Mouse (Mus musculus): ENCODE measurements at regions not wholly inside any gene's neighbourhood (a gene's known extent, or its start where the extent isn't known, plus 50 kb on each side); places are given as distances from the start of the nearest gene placed in this dataset.
A peak's percentile ranks its signal among the peaks of the same experiment; 100 is the strongest.
"Not testable (repeated sequence)": the region's sequence is repeated elsewhere in the genome, so short reads cannot be mapped to it uniquely, and the experiment has no call there.

DNA sequence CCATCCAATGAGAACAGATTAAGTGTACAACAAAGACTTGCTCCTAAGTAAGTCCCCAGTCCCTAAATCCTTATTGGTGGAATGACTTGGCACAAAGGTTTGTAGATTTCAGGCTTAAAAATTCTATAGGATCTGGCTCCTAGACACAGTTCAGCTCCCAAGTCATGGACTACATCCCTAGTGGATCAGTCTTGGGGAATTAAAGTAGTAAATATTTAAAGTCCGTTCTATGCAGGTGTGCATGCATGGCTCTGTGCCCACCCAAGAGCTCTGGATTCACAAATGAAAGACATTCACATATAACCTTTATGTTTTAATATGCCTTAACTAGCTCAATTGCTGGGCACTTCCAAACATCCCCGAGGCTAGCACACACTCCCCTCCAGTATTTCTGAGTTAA, 162.8 kb downstream of the Akr1d1 start:
- DNase-seq (ENCODE audit: low spot score), result no peak

DNA sequence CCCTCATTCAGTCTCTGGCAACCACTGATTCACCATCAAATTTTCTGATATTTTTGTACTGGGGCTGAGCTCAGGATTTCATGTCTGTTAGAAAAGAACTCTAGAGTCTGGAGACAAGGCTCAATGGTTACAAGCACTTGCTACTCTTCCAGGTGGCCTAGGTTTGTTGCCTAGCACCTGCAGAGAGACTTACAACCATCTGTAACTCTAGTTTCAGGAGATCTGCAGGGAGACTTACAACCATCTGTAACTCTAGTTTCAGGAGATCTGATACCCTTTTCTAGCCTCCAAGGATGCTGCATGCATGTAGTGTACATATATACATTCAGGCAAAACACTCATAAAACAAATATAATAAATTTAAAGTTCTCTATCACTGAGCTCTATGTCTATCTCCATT, 166.1 kb downstream of the Akr1d1 start:
- DNase-seq (ENCODE audit: low spot score), result no peak

DNA sequence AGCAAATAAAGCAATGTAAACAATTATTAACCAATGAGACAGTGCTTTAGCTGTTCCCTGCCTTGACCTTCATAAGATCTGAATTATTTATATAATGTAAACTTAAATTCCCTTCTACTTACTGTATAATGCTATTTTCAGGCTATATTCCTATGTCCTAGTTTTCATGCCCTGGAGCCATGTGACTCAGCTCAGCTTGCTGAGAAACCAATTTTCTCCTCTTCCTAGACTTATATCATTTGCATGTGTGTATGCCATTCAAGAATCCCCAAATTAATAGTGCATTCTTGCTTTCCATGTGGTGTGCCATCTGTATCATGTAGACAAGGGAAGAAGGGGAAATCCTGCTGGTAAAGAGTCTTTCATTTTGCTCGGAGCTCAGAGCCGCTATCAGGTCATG, 166.7 kb upstream of the Trim24 start:
- no peak for DNase-seq (ENCODE audit: low spot score)

DNA sequence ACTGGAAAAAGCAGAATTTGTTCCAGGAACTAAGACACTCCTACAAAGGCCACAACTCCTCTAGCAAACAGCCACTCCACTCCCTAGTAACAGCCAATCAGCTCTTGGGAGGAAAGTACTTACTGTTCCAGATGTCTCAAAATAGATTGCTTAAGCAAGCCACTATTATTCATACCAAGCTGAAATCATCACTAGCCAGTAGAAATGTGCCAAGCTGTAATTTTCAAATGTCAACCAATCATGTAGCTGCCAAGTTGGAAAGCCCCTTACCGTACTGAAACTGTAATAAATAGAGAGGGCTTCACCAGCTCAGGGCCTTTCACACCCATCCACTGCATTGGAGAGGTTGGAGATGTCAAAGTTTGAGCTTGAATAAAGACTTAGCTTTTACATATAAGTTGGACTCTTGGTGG, 164.9 kb upstream of the Trim24 start:
- no peak for DNase-seq (ENCODE audit: low spot score)

DNA sequence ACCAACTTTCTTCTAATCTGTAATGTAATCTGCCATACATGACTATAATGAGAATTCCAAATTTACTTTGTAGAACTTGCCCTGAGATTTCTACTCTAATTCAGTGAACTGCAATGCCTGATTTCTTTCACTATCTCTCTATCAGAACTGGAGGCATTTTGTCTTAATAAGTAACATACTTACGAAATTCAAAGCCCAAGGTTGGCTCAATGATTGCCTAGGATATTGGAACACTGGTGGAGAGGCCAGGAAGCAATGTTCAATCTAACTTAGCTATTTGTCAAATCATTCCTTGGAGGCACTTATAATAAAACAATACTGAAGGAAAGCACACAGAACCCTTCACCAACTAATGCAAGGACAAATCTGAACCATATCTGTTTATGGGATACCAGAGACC, 162.9 kb upstream of the Trim24 start:
- DNase-seq (ENCODE audit: low spot score), result not testable (repeated sequence)

DNA sequence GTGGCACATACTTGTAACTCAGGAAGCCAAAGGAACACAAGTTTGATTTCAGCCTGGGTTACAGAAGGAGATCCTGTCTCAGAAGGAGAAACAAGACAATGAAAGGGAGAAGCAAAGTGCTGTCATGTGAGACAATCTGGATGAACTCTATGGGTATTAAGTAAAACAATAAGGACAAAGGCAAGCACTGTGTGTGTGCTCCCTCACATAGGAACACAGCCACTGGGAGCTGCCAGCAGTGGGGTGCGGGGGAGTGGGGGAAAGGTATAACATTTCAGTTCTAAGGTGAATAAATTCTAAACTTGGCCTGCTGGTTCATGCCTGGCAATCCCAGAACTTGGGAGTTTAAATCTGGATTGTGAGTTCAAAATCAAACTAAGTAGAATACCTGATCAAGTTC, 158.8 kb upstream of the Trim24 start:
- DNase-seq (ENCODE audit: low spot score), result no peak

DNA sequence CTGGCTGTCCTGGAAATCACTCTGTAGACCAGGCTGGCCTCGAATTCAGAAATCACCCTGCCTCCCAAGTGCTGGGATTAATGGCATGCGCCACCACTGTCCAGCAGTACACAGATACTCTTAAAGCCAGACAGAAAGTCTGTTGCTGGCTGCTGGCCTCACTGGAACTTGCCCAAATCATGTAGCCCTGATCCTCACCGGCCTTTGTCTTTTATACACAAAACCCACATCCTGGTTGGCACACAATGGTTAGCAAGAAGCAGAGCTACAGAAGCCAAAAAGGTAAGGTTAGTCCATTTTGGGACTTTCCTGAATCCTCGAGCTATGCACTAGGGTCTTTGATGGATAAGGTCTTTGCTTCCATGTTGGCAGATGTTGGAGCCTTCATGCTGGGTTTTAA, 157.2 kb upstream of the Trim24 start:
- no peak for DNase-seq (ENCODE audit: low spot score)

DNA sequence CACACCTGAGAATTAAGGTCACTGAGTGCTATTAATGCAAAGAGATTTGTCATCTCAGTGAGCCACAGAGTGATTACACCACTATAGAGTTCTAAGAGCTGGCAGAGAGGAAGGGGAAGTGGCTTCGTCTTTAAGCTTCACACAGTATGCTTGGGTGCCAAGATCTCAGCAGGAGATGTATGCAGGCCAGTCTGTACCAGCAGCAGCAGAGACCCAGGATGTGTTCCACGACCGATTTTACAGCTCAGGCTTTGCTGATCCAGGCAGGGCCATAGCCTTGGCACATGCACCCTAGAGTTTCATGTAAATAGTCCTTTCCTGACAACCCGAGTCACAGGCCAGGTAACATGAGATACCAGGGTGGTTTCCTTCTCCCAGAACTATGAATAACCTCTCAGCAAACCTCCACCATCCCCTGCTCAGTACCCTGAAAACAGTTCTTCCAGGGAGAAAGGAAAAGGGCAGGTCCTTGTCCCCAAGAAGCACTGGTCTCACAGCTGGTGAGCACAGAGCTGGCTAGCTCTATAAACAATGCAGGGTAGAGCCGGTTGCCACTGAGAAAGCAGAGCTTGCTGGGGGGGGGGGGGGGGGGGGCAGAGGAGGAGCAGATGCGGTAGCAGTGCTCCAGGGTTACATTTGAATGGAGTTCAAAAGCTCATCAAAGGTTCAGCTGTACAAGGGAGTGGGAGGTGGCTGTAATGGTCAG, 156.2 kb upstream of the Trim24 start:
- DNase-seq (ENCODE audit: low spot score), result no peak

DNA sequence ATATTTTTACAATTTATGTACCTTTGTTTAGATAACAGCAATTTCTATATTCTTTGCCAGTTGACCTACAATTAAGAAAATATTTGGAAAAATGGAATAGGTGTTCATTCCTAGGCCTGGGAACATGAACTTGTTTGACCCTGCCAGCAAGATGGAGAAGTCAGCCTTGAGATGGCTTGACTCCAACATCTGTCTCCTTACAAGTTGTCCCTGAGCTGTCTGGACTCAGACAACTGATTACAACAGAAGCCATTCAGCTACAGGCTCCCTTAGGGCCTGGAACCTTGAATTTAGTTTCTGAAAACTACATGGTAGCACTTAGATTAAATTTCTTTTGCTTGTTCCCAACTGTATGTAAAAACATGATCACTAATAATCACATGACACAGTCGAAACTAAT, 148.9 kb upstream of the Trim24 start:
- no peak for DNase-seq (ENCODE audit: low spot score)

DNA sequence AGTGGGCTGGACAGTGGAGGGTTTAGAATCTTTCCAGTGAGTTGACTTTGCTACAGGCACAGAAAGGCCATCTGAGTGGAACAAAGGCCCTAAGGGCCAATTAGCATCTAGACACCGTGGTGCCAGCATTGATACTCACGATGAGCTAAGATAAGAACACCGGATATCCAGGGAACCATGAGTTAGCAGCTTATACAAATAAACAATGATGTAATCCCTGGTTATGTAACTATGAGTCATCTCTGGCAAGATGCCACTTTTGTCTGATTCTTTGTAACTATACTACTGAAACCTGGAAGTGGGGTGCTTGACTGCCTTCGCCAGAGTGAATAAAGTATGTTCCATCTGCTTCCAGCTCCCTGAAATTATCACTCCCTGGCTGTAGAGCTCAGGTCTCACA, 147.3 kb upstream of the Trim24 start:
- no peak for DNase-seq (ENCODE audit: low spot score)

DNA sequence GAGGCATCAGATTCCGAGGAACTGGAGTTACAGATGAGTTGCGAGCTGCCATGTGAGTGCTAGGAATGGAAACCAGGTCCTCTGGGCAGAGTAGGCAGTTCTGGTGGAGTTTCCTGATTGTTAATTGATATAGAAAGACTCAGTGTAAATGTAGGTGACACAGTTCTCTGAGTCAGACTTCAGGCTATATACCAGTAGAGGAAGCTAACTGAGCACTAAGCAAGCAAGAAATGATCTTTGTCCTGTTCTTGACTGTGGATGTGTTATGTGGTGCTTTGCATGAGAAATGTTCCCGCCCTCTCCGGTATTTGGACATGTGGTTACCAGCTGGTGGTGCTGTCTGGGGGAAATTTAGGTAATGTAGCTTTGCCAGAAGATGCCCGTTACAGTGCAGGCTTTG, 146.4 kb upstream of the Trim24 start:
- DNase-seq (ENCODE audit: low spot score), result no peak

DNA sequence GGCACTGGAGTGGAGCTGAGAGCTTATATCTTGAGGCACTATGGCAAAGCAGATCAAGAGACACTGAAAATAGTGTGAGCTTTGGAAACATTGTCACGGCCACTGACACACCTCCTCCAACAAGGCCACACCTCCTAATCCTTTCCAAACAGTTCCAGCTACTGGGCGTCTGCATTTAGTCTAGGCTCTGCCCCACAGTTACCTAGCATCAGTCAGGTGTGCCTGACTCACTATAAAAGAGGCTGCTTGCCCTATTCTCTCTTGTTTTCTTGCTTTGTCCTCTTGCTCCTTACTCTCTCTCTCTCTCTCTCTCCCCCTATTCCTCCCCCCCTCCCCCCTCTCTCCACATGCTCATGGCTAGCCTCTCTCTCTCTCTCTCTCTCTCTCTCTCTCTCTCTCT, 142.0 kb upstream of the Trim24 start:
- no peak for DNase-seq (ENCODE audit: low spot score)

DNA sequence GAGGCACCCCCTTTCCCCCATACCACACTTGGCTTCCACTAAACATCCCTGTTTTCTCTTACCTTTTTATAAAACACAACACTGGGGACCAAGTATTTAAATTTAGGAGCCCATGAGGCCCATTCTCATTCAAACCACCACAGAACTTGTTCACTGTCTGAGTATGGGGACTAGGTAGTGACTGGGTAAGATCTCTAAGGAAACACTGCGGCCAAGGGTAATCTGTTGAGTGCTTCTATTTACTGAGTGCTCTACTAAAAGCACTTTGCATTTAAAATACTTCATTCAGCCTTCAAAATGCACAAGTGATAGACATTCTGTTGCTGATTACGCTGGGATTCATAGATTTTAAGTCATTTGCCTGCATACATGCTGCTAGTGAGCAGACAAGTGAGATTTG, 141.4 kb upstream of the Trim24 start:
- no peak for DNase-seq (ENCODE audit: low spot score)

DNA sequence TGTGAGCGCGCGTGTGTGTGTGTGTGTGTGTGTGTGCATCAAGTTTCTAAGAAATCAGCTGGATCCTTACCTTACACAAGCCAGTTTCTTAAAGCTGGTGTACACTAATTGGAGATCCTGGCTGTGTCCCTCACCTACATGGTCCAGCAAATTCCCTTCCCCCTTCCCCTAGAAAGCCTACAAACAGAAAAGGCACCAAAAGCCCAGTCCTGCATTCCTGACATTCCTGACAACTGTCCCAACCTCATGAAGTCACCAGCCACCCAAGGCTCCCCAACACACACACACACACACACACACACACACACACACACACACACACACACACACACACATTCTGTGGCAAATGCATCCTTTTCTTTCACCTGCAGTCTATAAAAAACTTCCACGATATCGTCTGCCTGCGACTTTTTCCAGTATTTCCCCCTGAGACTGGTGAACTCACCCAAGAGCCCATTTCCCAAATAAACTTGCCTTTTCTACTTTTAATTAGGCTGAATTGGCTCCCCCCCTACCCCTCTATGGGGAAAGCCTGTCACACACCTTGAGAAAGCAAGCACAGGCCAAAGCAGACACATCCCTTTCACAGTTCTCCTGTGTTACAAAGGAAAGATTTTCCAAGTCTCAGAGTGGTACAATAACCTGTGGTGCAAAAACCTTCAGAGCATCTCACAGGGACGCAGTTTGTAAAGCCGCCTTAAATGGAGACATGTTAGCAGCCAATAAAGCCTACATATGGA, 139.9 kb upstream of the Trim24 start:
- no peak for DNase-seq (ENCODE audit: low spot score)

DNA sequence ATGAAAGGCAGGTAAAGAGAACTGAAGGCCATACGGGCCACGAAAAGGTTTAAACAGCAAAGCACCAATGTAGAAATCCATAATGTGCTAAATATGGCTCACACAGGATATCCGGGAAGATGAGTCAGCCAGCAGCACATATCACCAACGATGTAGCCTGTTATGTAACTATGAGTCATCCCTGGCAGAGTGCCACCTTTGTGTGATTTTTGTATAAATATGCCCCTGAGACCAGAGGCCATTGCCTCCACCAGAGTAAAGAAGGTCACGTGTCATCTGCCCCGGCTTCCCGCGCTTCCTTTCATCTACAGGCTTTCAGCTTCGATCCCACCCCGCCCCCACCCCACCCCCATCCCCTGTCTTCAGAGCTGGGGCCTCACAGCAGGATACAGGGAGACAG, 138.2 kb upstream of the Trim24 start:
- DNase-seq (ENCODE audit: low spot score), result peak; percentile 25

DNA sequence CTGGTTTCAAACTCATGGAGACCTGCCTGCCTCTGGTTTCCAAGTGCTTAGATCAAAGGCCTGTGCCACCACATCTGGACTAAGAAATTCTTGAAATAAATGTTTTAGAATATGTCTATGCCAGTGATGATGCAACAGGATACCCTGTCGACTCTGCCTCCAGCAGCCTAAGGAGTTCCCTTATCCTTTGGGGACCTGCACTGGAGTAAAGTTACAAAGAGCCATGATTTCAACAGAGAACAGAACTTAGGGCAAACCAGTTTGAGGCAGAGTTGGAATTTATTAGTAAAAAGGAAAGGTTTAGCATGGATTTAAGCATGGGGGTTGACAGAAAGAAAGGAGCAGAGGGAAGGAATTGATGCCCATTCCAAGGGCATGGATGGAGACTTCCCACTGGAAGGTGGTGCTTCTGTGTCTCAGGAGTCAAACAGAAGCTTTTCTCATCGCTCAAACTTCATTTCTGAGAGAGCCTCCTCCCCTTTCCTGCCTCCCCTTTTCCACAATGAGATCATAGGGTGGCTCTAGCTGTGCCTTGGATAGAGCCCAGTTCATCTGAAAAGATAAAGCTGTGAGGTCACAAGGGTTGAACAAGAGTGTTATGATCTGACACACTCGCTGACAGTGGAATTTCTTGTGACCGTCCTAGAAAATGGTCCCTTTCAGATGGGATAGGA, 135.2 kb upstream of the Trim24 start:
- no peak for DNase-seq (ENCODE audit: low spot score)

DNA sequence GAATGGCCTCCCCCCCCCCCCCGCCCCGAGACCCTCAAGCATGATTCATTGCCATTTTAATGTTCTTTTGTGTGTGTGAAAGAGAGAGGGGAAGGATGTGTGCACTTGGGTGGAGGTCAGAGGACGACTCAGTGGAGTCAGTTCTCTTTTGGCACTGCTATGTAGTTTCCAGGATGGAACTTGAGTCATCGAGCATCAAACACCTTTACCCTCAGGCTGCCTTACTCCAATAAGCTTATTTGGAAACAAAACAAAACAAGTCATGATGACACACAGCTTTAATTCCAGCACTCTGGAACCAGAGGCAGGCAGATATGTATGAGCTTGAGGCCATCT, 134.7 kb upstream of the Trim24 start:
- no peak for DNase-seq (ENCODE audit: low spot score)

DNA sequence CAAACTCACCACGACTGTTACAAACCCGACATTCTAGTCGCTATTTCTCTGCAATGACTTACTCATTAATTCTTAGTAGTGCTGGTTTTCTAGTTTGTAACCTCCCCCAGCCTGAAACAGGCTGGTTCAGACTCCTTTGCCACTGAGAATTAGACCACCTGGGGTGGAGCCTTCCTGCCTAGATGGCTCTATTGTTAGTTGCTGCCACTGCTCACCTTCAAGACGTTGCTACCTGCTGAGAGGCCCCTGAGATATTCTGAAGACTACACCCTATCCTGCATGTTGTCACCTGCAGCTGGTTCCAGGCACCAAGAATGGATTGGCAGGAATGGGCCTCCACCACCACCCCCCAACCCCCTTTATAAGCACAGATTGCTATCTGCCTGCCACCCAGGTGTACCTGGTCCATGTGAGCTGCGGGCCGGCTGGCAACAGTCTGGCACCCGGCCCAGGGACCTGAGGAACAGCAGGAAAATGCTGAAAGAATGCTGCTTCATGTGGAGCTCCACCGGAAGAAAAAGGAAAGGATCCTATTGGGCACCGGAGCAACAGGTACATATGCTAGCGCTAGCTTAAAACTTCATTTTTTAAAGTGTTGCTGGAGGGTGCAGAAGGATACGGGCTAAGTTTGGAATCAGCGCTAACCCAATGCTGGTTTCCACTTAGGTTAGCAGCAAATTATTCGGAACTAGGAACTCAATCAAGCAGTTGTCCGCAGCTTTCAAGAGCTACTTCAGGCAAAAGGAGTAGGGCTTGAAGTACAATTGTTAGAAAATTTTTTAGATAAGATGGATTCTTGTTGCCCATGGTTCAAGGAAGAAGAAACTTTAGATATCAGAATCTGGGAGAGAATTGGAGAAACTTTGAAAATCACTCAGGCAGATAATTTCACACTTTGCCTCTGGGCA, 129.4 kb upstream of the Trim24 start:
- DNase-seq (ENCODE audit: low spot score), result no peak

DNA sequence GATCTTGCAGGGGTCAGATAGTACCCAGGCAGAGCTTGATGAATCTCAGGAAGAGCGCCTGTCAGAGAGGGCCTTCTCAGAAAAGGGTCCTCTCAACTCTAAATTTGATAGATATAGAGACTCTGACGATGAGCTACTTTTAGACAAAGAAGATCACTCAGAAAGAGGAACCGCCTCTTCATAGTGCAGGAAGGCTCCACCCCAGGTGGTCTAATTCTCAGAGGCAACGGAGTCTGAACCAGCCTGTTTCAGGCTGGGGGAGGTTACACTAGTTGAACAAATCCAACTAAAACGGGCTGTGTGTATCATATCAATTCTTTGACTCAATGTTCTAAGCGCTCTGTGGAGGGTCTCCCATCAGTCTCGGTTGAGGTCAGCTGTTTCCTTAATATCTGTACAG, 128.7 kb upstream of the Trim24 start:
- not testable (repeated sequence) for DNase-seq (ENCODE audit: low spot score)

DNA sequence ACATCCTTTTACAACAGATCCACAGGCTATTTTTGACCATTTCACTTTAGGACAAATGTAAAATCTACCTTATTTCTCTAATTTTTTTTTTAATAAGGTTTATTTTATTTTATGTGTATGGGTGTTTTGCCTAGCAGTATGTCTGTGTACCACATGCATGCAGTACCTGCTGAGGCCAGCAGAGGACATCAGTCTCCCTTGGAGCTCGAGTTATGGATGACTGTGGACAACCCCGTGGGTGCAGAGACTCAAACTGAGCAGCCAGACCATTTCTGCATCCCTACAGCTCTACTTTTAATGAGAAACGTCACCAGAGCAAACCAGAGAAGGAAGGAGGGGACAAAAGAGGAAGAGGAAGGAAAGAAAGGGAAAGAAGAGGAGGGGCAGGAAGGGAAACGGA, 125.9 kb upstream of the Trim24 start:
- DNase-seq (ENCODE audit: low spot score), result no peak

DNA sequence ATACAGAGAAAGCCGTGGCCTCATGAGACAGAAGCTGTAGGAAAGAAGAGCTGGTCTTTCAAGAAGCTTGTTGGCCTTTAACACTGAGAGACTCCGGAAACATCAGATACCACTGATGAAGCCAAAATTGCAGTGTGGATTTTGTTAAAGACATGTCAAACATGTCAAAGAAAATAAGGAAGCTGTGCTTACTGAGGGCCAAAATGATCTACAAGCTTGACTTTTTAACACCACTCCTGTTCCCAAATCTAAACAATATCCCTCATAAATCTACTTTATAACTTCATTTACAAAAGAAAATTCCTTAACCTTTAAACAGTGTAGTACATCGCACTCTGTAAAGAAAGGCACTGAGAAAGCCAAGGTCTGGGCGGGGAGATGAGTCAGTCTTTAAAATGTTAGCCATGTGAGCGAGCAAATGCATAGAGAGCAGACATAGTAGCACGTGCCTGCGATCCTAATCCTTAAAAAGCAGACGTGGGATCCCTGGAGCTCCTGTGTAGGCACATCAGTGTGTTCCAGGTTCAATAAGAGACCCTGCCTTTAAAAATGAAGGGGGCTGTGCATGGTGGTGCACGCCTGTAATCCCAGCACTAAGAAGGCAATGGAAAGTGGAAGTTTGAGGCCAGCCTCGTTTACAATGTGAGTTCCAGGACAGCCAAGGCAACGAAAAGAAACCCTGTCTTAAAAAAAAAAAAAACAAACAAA, 125.1 kb upstream of the Trim24 start:
- DNase-seq (ENCODE audit: low spot score), result no peak

DNA sequence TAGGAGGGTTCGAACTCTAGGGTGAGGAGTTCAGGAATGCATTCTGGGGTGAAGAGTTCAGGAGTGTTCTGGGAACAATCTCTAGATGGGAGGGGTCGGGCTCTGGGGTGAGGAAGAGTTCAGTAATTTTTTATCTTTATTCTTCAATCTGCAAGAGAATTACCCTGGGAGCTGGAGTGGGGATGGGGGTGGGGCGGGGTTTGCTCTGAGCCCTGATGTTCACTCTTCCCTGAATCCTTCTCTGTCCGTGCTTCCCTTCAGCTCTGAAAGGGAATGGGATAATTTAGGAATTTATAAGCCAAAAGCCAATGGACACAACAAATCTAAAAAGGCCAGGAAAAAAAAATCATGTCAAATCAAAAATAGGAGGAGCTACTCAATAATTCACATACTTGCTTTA, 122.8 kb upstream of the Trim24 start:
- not testable (repeated sequence) for DNase-seq (ENCODE audit: low spot score)
